Comparison of ENCODE assay signal across 9 mouse cellular contexts in genomic region chr12:109417476-109418201, GRCm38 (mm10). TPM values are rescaled to one million over a fixed set of nuclear protein-coding genes. Genes with fewer than 3 reads are reported as not detected.
DNase-seq lines count a peak whose midpoint lies in the region; ATAC-seq lines count a peak whose summit lies in the region.
"Had no signal": no experiment of that assay in that cellular context is flagged by ENCODE, and none has a peak within 500 bp of the region (broad histone marks: within the 10 kb centered on the region; RNA-seq: fewer than 3 reads in every experiment).

No protein-coding gene starts in this region.

- no peaks in the 10 kb centered on the region for H3K36me3 ChIP-seq in embryonic facial prominence, embryonic 11.5 days (replicated peaks; ENCODE audit: control insufficient read depth, insufficient read depth, low read depth, low read length)
- no peaks in the 10 kb centered on the region for H3K36me3 ChIP-seq in limb, embryonic 10.5 days
- H3K36me3 ChIP-seq in neural tube, embryonic 14.5 days (ENCODE audit: control insufficient read depth, insufficient read depth, low read length), result no peaks in the 10 kb centered on the region

- H3K9ac ChIP-seq in embryonic facial prominence, embryonic 11.5 days (replicated peaks; ENCODE audit: low read length), result no peak overlapping the region; the same call in 1 of the 2 replicates
- H3K9ac ChIP-seq in neural tube, embryonic 14.5 days (replicated peaks; ENCODE audit: low read depth, low read length), result no peak overlapping the region

- H3K4me1 ChIP-seq in embryonic facial prominence, embryonic 11.5 days (ENCODE audit: control insufficient read depth, insufficient read depth, low read length), result peaks cover 8% of the 10 kb centered on the region
- peaks cover 59% of the 10 kb centered on the region for H3K4me1 ChIP-seq in limb, embryonic 10.5 days
- H3K4me1 ChIP-seq in neural tube, embryonic 14.5 days (ENCODE audit: control insufficient read depth, insufficient read depth, low read length), result peaks cover 10% of the 10 kb centered on the region

- 58% methylated on average over 14 of the region's 14 CpGs for WGBS in embryonic facial prominence, embryonic 11.5 days
- 25% methylated on average over 14 of the region's 14 CpGs for WGBS in limb, embryonic 10.5 days
- 22% methylated on average over 14 of the region's 14 CpGs for WGBS in neural tube, embryonic 14.5 days

- DNase-seq in frontal cortex, adult 2 months (ENCODE audit: extremely low spot score in 1 of 2, low spot score in 1 of 2), result peak; percentile 26 to 69
- DNase-seq in frontal cortex, postnatal 14 days (ENCODE audit: low spot score in 2 of 2), result no peak
- peak; percentile 84 for DNase-seq in 3134 (ENCODE audit: extremely low read depth, insufficient read length, low spot score)
- DNase-seq in embryonic facial prominence, embryonic 11.5 days (ENCODE audit: low spot score), result no peak
- peak; percentile 79 for DNase-seq in limb, embryonic 10.5 days (ENCODE audit: low spot score)
- no peak for DNase-seq in cerebellum, adult 9-10 months

- H3K27me3 ChIP-seq in embryonic facial prominence, embryonic 11.5 days (ENCODE audit: control insufficient read depth, insufficient read depth, low read length), result no peaks in the 10 kb centered on the region
- H3K27me3 ChIP-seq in limb, embryonic 10.5 days (ENCODE audit: low read depth, poor library complexity, severe bottlenecking), result no peaks in the 10 kb centered on the region
- H3K27me3 ChIP-seq in neural tube, embryonic 14.5 days (ENCODE audit: control insufficient read depth, insufficient read depth, low read length), result no peaks in the 10 kb centered on the region

- H3K9me3 ChIP-seq in embryonic facial prominence, embryonic 11.5 days (replicated peaks; ENCODE audit: control insufficient read depth, low read length), result no peaks in the 10 kb centered on the region
- H3K9me3 ChIP-seq in limb, embryonic 10.5 days (replicated peaks), result no peaks in the 10 kb centered on the region
- no peaks in the 10 kb centered on the region for H3K9me3 ChIP-seq in neural tube, embryonic 14.5 days (ENCODE audit: control insufficient read depth, low read length)

- ATAC-seq in embryonic facial prominence, embryonic 11.5 days (replicated peaks; ENCODE audit: insufficient number of reproducible peaks, low FRiP score, low TSS enrichment, low read depth), result peak; percentile 42
- peak; percentile 85 for ATAC-seq in neural tube, embryonic 14.5 days (ENCODE audit: low read depth)
- no peak for ATAC-seq in erythroblast, adult 5-6 weeks (replicated peaks; ENCODE audit: low FRiP score, poor library complexity, severe bottlenecking)

- 0 out of 2 replicates have a peak overlapping the region, but pooled peaks have one; percentile 31 for H3K27ac ChIP-seq in embryonic facial prominence, embryonic 11.5 days (replicated peaks; ENCODE audit: low read depth, low read length)
- peak overlapping the region; percentile 87 for H3K27ac ChIP-seq in limb, embryonic 10.5 days
- peak overlapping the region; percentile 39 for H3K27ac ChIP-seq in neural tube, embryonic 14.5 days (ENCODE audit: low read depth, low read length)

- H3K4me3 ChIP-seq in embryonic facial prominence, embryonic 11.5 days (ENCODE audit: low read depth, low read length), result no peak overlapping the region
- no peak overlapping the region for H3K4me3 ChIP-seq in limb, embryonic 10.5 days
- H3K4me3 ChIP-seq in neural tube, embryonic 14.5 days (ENCODE audit: low read depth, low read length), result no peak overlapping the region
- H3K4me3 ChIP-seq: erythroblast, embryonic 14.5 days had no signal

- H3K4me2 ChIP-seq in embryonic facial prominence, embryonic 11.5 days (ENCODE audit: low read depth, low read length), result no peak overlapping the region
- H3K4me2 ChIP-seq in neural tube, embryonic 14.5 days (ENCODE audit: low read depth, low read length), result no peak overlapping the region

RNA-seq across cellular contexts. Expression of gene Dlk1, which starts 35.0 kb away (rescaled TPM):
- polyA plus RNA-seq in frontal cortex, adult 2 months (2012; rRNA removed), result 2.9 and 3.1 TPM in 2 replicates
- 209 and 225 TPM in 2 replicates for polyA plus RNA-seq in embryonic facial prominence, embryonic 11.5 days (2014; fragmentation: Nextera tagmentation; extraction: Ambion mirVana)
- polyA plus RNA-seq in limb, embryonic 10.5 days (2016; fragmentation: Nextera tagmentation; extraction: Ambion mirVana), result 106 and 159 TPM in 2 replicates
- polyA plus RNA-seq in neural tube, embryonic 14.5 days (2014; fragmentation: Nextera tagmentation; extraction: Ambion mirVana), result 46.9 and 55.7 TPM in 2 replicates
- 2.5 TPM in 1 of 2 replicates, not detected in the other for total RNA-seq in erythroblast, adult 5-6 weeks (2015; ENCODE audit: low replicate concordance)
- not detected in 2 replicates for total RNA-seq in erythroblast, adult 5-6 weeks (2017; ENCODE audit: low replicate concordance)

Comparison
In these comparisons a context has a peak if more than half of its experiments do, and no peak if none do; other contexts are left out.
1. DNase-seq: peak in frontal cortex, adult 2 months (2 of 2), 3134 (single experiment) and limb, embryonic 10.5 days (single experiment); none in frontal cortex, postnatal 14 days (0 of 2), embryonic facial prominence, embryonic 11.5 days (single experiment) and cerebellum, adult 9-10 months (single experiment).
2. H3K27ac ChIP-seq: peak in every context shown above with its lines; median percentile 87 in limb, embryonic 10.5 days; 39 in neural tube, embryonic 14.5 days; 31 in embryonic facial prominence, embryonic 11.5 days.
3. RNA of gene Dlk1, which starts 35.0 kb away (polyA plus RNA-seq): 209 to 225 TPM in embryonic facial prominence, embryonic 11.5 days, 106 to 159 TPM in limb, embryonic 10.5 days and 46.9 to 55.7 TPM in neural tube, embryonic 14.5 days; 2.9 to 3.1 TPM in frontal cortex, adult 2 months; every median in the first group is over 10 times any median in the second.